Mouse (Mus musculus) cerebellum, adult 9-10 months (tissue): Measurements from ENCODE around the gene Dab1.

Source experiments
- DNase-seq: peaks from one replicate; pipeline ENCODE4 v3.0.0; 2022

Gene Dab1

GRCm38 (mm10) chr4:104628708-104629107 lies 1009.5 kb downstream of the Dab1 start:
- no peak for DNase-seq

- no peak for DNase-seq
Observed at GRCm38 (mm10) chr4:104637016-104637415, 1017.9 kb downstream of the Dab1 start.

- DNase-seq, result no peak
Observed at GRCm38 (mm10) chr4:104640617-104641016, 1021.5 kb downstream of the Dab1 start.

- DNase-seq, result peak; percentile 82
Observed at GRCm38 (mm10) chr4:104642761-104643469, 1023.8 kb downstream of the Dab1 start.

- DNase-seq, result peak; percentile 93
Observed at GRCm38 (mm10) chr4:104643534-104644356, 1024.6 kb downstream of the Dab1 start.

- DNase-seq, result no peak
Observed at GRCm38 (mm10) chr4:104644357-104644630, 1025.1 kb downstream of the Dab1 start.

GRCm38 (mm10) chr4:104644862-104645261 lies 1025.7 kb downstream of the Dab1 start:
- no peak for DNase-seq

GRCm38 (mm10) chr4:104651761-104652160 lies 1032.6 kb downstream of the Dab1 start:
- no peak for DNase-seq

GRCm38 (mm10) chr4:104656728-104657127 lies 1037.6 kb downstream of the Dab1 start:
- no peak for DNase-seq

GRCm38 (mm10) chr4:104662841-104663614 lies 1043.9 kb downstream of the Dab1 start:
- no peak for DNase-seq

- DNase-seq, result peak; percentile 61
Observed at GRCm38 (mm10) chr4:104665553-104665952, 1046.4 kb downstream of the Dab1 start.

GRCm38 (mm10) chr4:104666831-104667551 lies 1047.8 kb downstream of the Dab1 start:
- no peak for DNase-seq

GRCm38 (mm10) chr4:104668061-104668460 lies 1048.9 kb downstream of the Dab1 start:
- no peak for DNase-seq

- DNase-seq, result no peak
Observed at GRCm38 (mm10) chr4:104669406-104669805, 1050.2 kb downstream of the Dab1 start.

- DNase-seq, result no peak
Observed at GRCm38 (mm10) chr4:104670741-104671140, 1051.6 kb downstream of the Dab1 start.

- no peak for DNase-seq
Observed at GRCm38 (mm10) chr4:104673317-104673716, 1054.2 kb downstream of the Dab1 start.

GRCm38 (mm10) chr4:104674706-104675105 lies 1055.5 kb downstream of the Dab1 start:
- no peak for DNase-seq

GRCm38 (mm10) chr4:104678234-104678633 lies 1059.1 kb downstream of the Dab1 start:
- no peak for DNase-seq

GRCm38 (mm10) chr4:104680475-104680874 lies 1061.3 kb downstream of the Dab1 start:
- no peak for DNase-seq

- DNase-seq, result no peak
Observed at GRCm38 (mm10) chr4:104686137-104686809, 1067.1 kb downstream of the Dab1 start.

- DNase-seq, result no peak
Observed at GRCm38 (mm10) chr4:104689047-104689446, 1069.9 kb downstream of the Dab1 start.

- DNase-seq, result no peak
Observed at GRCm38 (mm10) chr4:104691026-104691425, 1071.9 kb downstream of the Dab1 start.
